In genomic region chr9:70963461-70963891, GRCm38 (mm10) we compare ENCODE assay signal across 13 mouse cellular contexts. TPM values are rescaled to one million over a fixed set of nuclear protein-coding genes. Genes with fewer than 3 reads are reported as not detected.
A peak's percentile ranks its signal among the peaks of the same experiment; 100 is the strongest.
DNase-seq lines count a peak whose midpoint lies in the region; ATAC-seq lines count a peak whose summit lies in the region.
"Had no signal": no experiment of that assay in that cellular context is flagged by ENCODE, and none has a peak within 500 bp of the region (broad histone marks: within the 10 kb centered on the region; RNA-seq: fewer than 3 reads in every experiment).

No protein-coding gene starts in this region.

- DNase-seq in midbrain, embryonic 11.5 days (ENCODE audit: low spot score, missing footprints): peak; percentile 61
- DNase-seq in midbrain, embryonic 10.5 days (ENCODE audit: low spot score): no peak
- peak; percentile 49 for DNase-seq in left cerebral cortex, postnatal 4 days
- DNase-seq in right cerebral cortex, postnatal 36 days (ENCODE audit: low spot score in 2 of 2): peak; percentile 63 to 73
- no peak for DNase-seq in gastrocnemius, postnatal 10 days
- no peak for DNase-seq in adrenal gland, adult (ENCODE audit: inconsistent age in 2 of 2, low spot score in 1 of 2)
- DNase-seq: thymus, adult 18-20 months had no signal

- H3K4me1 ChIP-seq in midbrain, embryonic 11.5 days (ENCODE audit: control insufficient read depth, insufficient read depth, low read length): no peaks in the 10 kb centered on the region
- H3K4me1 ChIP-seq in midbrain, embryonic 10.5 days: peaks cover 5% of the 10 kb centered on the region

- H3K27ac ChIP-seq in midbrain, embryonic 11.5 days (ENCODE audit: low read depth, low read length): no peak overlapping the region
- H3K27ac ChIP-seq in midbrain, embryonic 10.5 days (replicated peaks): no peak overlapping the region

- 0 out of 2 replicates have a peak, but pooled peaks have one; percentile 7 for ATAC-seq in midbrain, embryonic 11.5 days (ENCODE audit: low FRiP score)
- ATAC-seq in frontal cortex, adult (ENCODE audit: low TSS enrichment): peak; percentile 86
- no peak for ATAC-seq in erythroblast, adult 5-6 weeks (replicated peaks; ENCODE audit: low FRiP score, poor library complexity, severe bottlenecking)

- no peak overlapping the region for H3K9ac ChIP-seq in midbrain, embryonic 11.5 days (ENCODE audit: low read length)

- no peak overlapping the region for H3K4me3 ChIP-seq in midbrain, embryonic 11.5 days (ENCODE audit: low read depth, low read length)
- no peak overlapping the region for H3K4me3 ChIP-seq in midbrain, embryonic 10.5 days

- H3K27me3 ChIP-seq in midbrain, embryonic 11.5 days (ENCODE audit: control insufficient read depth, insufficient read depth, low read length): no peaks in the 10 kb centered on the region
- H3K27me3 ChIP-seq in midbrain, embryonic 10.5 days (ENCODE audit: low read depth, poor library complexity, severe bottlenecking): no peaks in the 10 kb centered on the region

- H3K9me3 ChIP-seq in midbrain, embryonic 11.5 days (ENCODE audit: control insufficient read depth, low read length): no peaks in the 10 kb centered on the region
- no peaks in the 10 kb centered on the region for H3K9me3 ChIP-seq in midbrain, embryonic 10.5 days (replicated peaks)

- WGBS in midbrain, embryonic 11.5 days: 74% methylated on average over 7 of the region's 7 CpGs
- WGBS in midbrain, embryonic 10.5 days: 83% methylated on average over 7 of the region's 7 CpGs

- H3K4me2 ChIP-seq in midbrain, embryonic 11.5 days: no peak overlapping the region
- H3K4me2 ChIP-seq: liver, embryonic 11.5 days had no signal

- H3K36me3 ChIP-seq in midbrain, embryonic 11.5 days (ENCODE audit: control insufficient read depth, insufficient read depth, low read length): no peaks in the 10 kb centered on the region
- H3K36me3 ChIP-seq in midbrain, embryonic 10.5 days: no peaks in the 10 kb centered on the region

- intact Hi-C loops in left cerebral cortex, postnatal 4 days (cut with DNase I): loop anchor here (10.0 kb wide), 1 partner anchor 111 kb away; no protein-coding TSS in a partner anchor

RNA-seq across cellular contexts. Expression of gene Lipc, which starts 11.4 kb away (rescaled TPM):
- not detected in 2 replicates for polyA plus RNA-seq in midbrain, embryonic 11.5 days (2014; fragmentation: Nextera tagmentation; extraction: Ambion mirVana)
- polyA plus RNA-seq in midbrain, embryonic 10.5 days (2016; fragmentation: Nextera tagmentation; extraction: Ambion mirVana): not detected in 2 replicates
- total RNA-seq in left cerebral cortex, postnatal 4 days (2021): not detected
- 1 to 10 TPM in 1 of 2 experiments, not detected in 1; 1.2 TPM for total RNA-seq in gastrocnemius, postnatal 10 days (2021)
- not detected in 2 replicates for total RNA-seq in erythroblast, adult 5-6 weeks (2015; ENCODE audit: low replicate concordance)
- 0.28 TPM in 1 of 2 replicates, not detected in the other for total RNA-seq in erythroblast, adult 5-6 weeks (2017; ENCODE audit: low replicate concordance)
- total RNA-seq: MEL had no signal
- polyA plus RNA-seq: intestine, embryonic 14.5 days; neural tube, embryonic 11.5 days had no signal

Comparison
In these comparisons a context has a peak if more than half of its experiments do, and no peak if none do; other contexts are left out.
1. DNase-seq: peak in midbrain, embryonic 11.5 days (single experiment), left cerebral cortex, postnatal 4 days (single experiment) and right cerebral cortex, postnatal 36 days (2 of 2); none in midbrain, embryonic 10.5 days (single experiment), gastrocnemius, postnatal 10 days (single experiment) and adrenal gland, adult (0 of 2).